ENCODE assay signal across 8 mouse cellular contexts in genomic region chr9:32696717-32697116, GRCm38 (mm10).
DNase-seq lines count a peak whose midpoint lies in the region; ATAC-seq and TF ChIP-seq lines count a peak whose summit lies in the region.

No protein-coding gene starts in this region.

- H3K4me1 ChIP-seq in testis, adult 2 months (ENCODE audit: control insufficient read depth, insufficient read depth, low read length) = peaks cover 9% of the 10 kb centered on the region
- peaks cover 16% of the 10 kb centered on the region for H3K4me1 ChIP-seq in embryonic facial prominence, embryonic 15.5 days
- no peaks in the 10 kb centered on the region for H3K4me1 ChIP-seq in limb, embryonic 11.5 days (ENCODE audit: control insufficient read depth, insufficient read depth, low read length)
- H3K4me1 ChIP-seq in midbrain, embryonic 15.5 days = peaks cover 11% of the 10 kb centered on the region

- TF ChIP-seq CTCF in testis, adult 2 months (IDR thresholded peaks at IDR 0.05; ENCODE audit: control insufficient read depth, insufficient read depth, insufficient replicate concordance, low read depth, low read length) = no peak

- no peaks in the 10 kb centered on the region for H3K36me3 ChIP-seq in testis, adult 2 months (ENCODE audit: control insufficient read depth, insufficient read depth, low read length)
- no peaks in the 10 kb centered on the region for H3K36me3 ChIP-seq in embryonic facial prominence, embryonic 15.5 days
- H3K36me3 ChIP-seq in limb, embryonic 11.5 days (ENCODE audit: control insufficient read depth, insufficient read depth, low read length) = no peaks in the 10 kb centered on the region
- no peaks in the 10 kb centered on the region for H3K36me3 ChIP-seq in midbrain, embryonic 15.5 days (replicated peaks)

- no peaks in the 10 kb centered on the region for H3K27me3 ChIP-seq in testis, adult 2 months (ENCODE audit: control insufficient read depth, insufficient read depth, low read length)
- H3K27me3 ChIP-seq in embryonic facial prominence, embryonic 15.5 days = no peaks in the 10 kb centered on the region
- H3K27me3 ChIP-seq in limb, embryonic 11.5 days (ENCODE audit: control insufficient read depth, insufficient read depth, low read length) = no peaks in the 10 kb centered on the region
- peaks cover 67% of the 10 kb centered on the region for H3K27me3 ChIP-seq in midbrain, embryonic 15.5 days (replicated peaks)

- no peak overlapping the region for H3K27ac ChIP-seq in testis, adult 2 months (ENCODE audit: control insufficient read depth, insufficient read depth, low read depth, low read length)
- peak overlapping the region; percentile 92 for H3K27ac ChIP-seq in embryonic facial prominence, embryonic 15.5 days (replicated peaks)
- 0 out of 2 replicates have a peak overlapping the region, but pooled peaks have one; percentile 57 for H3K27ac ChIP-seq in limb, embryonic 11.5 days (replicated peaks; ENCODE audit: low read depth, low read length)
- no peak overlapping the region for H3K27ac ChIP-seq in midbrain, embryonic 15.5 days

- no peaks in the 10 kb centered on the region for H3K9me3 ChIP-seq in embryonic facial prominence, embryonic 15.5 days (replicated peaks)
- no peaks in the 10 kb centered on the region for H3K9me3 ChIP-seq in limb, embryonic 11.5 days (ENCODE audit: control insufficient read depth, low read length)
- no peaks in the 10 kb centered on the region for H3K9me3 ChIP-seq in midbrain, embryonic 15.5 days

- peak overlapping the region; percentile 84 for H3K4me2 ChIP-seq in embryonic facial prominence, embryonic 15.5 days (replicated peaks)
- H3K4me2 ChIP-seq in limb, embryonic 11.5 days (ENCODE audit: low read depth, severe bottlenecking) = peak overlapping the region; percentile 73
- peak overlapping the region; percentile 90 for H3K4me2 ChIP-seq in midbrain, embryonic 15.5 days

- ATAC-seq in embryonic facial prominence, embryonic 15.5 days (ENCODE audit: insufficient number of reproducible peaks, low FRiP score, low TSS enrichment, low read depth) = no peak
- no peak for ATAC-seq in limb, embryonic 11.5 days (ENCODE audit: insufficient number of reproducible peaks, low FRiP score, low TSS enrichment, low read depth)
- 0 out of 2 replicates have a peak, but pooled peaks have one; percentile 7 for ATAC-seq in midbrain, embryonic 15.5 days (replicated peaks)
- no peak for ATAC-seq in cerebellum, adult (ENCODE audit: insufficient number of reproducible peaks, low FRiP score, low TSS enrichment)

- TF ChIP-seq POLR2A in testis, adult 2 months (IDR thresholded peaks at IDR 0.05; ENCODE audit: control insufficient read depth, low read depth, low read length) = no peak

- H3K4me3 ChIP-seq in testis, adult 2 months (ENCODE audit: control insufficient read depth, low read depth, low read length) = peak overlapping the region; percentile 41
- peak overlapping the region; percentile 71 for H3K4me3 ChIP-seq in embryonic facial prominence, embryonic 15.5 days (replicated peaks)
- H3K4me3 ChIP-seq in limb, embryonic 11.5 days (ENCODE audit: low read depth, low read length) = peak overlapping the region; percentile 60
- peak overlapping the region; percentile 59 for H3K4me3 ChIP-seq in midbrain, embryonic 15.5 days

- peak overlapping the region; percentile 67 for H3K9ac ChIP-seq in embryonic facial prominence, embryonic 15.5 days
- peak overlapping the region; percentile 71 for H3K9ac ChIP-seq in limb, embryonic 11.5 days (ENCODE audit: low read length)
- H3K9ac ChIP-seq in midbrain, embryonic 15.5 days = no peak overlapping the region

- 3% methylated on average over 7 of the region's 7 CpGs for WGBS in embryonic facial prominence, embryonic 15.5 days
- 5% methylated on average over 7 of the region's 7 CpGs for WGBS in limb, embryonic 11.5 days
- 7% methylated on average over 7 of the region's 7 CpGs for WGBS in midbrain, embryonic 15.5 days

- DNase-seq in testis, postnatal 14 days (ENCODE audit: low spot score) = no peak
- peak; percentile 79 for DNase-seq in heart, postnatal 4 days
- no peak for DNase-seq in limb, embryonic 11.5 days (ENCODE audit: low spot score)
- DNase-seq in spleen, adult 12 weeks (ENCODE audit: low spot score) = no peak

Comparison
In these comparisons a context has a peak if more than half of its experiments do, and no peak if none do; other contexts are left out.
1. H3K27ac ChIP-seq: peak in embryonic facial prominence, embryonic 15.5 days (single experiment) and limb, embryonic 11.5 days (single experiment); none in testis, adult 2 months (single experiment) and midbrain, embryonic 15.5 days (single experiment).
2. Peak in every context shown above with its lines, with median percentiles within 50 percentile points of each other: H3K4me3 ChIP-seq and H3K4me2 ChIP-seq.